Mouse (Mus musculus): ENCODE measurements around the gene Rictor.

Gene Rictor

GRCm38 (mm10) chr15:6707936-6708525, at the start of gene Rictor:
Rictor (plus strand) TSS chr15:6708379.
- peak; percentile 92 to 95 for DNase-seq

DNA sequence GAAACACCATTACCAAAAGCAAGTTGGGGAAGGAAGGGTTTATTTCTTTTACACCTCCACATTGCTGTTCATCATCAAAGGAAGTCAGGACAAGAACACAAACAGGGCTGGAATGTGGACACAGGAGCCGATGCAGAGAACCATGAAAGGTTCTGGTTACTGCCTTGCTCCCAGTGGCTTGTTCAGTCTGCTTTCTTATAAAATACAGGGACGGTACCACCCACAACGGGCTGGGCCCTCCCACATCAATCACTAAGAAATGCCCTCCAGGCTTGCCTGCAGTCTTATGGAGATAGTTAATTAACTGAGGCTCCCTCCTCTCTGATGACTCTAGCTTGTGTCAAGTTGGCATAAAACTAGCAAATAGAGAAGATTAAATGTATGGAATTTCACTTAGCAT, 46.2 kb upstream of the Rictor start:
- no peak for DNase-seq

GRCm38 (mm10) chr15:6663991-6664390, 44.2 kb upstream of the Rictor start:
- DNase-seq = no peak

GRCm38 (mm10) chr15:6666072-6666471, 42.1 kb upstream of the Rictor start:
- DNase-seq = no peak

DNA sequence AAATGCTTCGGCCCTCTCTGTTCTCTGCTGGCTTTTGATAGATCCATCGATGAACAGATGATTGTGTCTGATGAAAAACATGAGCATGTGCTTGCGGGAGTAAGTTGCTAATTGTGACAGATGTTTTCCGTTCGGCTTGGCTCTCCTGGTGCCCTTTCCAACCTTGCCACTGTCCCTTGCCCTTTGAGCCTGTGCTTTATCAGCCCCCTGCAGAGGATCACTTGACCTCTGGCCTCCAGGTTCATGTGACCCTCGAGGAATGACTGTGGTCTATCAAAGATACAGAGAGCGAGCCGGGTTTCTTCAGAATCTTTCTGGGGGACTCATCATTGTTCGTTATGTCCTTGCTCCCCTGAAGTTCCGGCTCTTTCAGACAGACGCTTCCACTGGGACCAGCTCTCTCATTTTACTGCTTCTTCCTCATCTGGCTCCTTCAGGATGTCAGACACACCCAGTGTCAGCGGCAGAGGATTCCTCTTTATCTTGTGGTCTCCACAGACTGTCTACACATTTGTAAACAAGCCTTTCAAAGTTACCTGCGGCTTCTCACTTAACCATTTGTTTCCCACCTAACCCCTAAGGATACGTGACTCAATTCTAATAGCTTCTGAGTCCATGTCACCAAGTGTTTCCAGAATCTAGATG, 39.3 kb upstream of the Rictor start:
- no peak for DNase-seq

DNA sequence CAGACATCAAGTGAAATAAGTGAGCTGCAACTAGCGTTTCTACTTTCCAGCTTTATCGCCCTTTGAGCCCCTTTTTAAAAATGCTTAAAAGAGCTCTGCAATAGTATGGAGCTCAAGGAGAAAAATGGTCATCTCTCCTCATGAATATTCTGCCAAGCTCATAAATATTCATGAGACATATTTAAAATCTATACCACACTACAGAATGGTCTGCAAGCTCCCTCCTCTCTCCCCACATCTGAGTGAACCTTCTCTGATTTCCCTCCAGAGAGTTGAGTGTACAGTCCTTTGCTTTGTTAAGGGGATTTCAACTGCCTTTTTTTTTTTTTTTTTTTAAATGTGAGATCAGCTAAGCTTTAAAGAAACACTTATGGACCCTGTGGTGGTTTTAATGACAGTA, 29.7 kb upstream of the Rictor start:
- no peak for DNase-seq

- peak; percentile 26 to 27 for DNase-seq
Measured at GRCm38 (mm10) chr15:6702164-6702563, 6.0 kb upstream of the Rictor start.

GRCm38 (mm10) chr15:6705351-6705901, 2.8 kb upstream of the Rictor start:
- no peak for DNase-seq

DNA sequence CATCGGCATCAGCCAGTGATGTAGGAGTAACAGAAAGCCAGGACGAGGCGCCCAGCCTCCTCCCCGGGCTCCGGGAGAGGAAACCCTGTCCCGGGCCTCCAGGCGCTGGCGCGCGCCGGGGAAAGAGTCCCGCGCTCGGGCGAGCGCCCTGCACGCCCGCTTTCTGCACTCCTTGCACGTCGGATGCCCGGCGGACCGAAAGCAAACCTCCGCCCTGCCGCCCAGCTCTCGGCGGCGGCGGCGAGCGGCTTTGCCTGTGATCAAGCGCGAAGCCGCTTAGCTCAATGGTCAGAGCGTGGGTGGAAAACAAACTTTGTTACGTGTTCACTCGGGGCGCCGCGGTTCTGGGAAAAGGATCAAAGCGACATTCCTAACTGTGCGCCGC, 636 bp upstream of the Rictor start:
- peak; percentile 75 to 84 for DNase-seq

- DNase-seq = peak; percentile 60 to 65
Measured at GRCm38 (mm10) chr15:6708526-6709441, 605 bp downstream of the Rictor start.

DNA sequence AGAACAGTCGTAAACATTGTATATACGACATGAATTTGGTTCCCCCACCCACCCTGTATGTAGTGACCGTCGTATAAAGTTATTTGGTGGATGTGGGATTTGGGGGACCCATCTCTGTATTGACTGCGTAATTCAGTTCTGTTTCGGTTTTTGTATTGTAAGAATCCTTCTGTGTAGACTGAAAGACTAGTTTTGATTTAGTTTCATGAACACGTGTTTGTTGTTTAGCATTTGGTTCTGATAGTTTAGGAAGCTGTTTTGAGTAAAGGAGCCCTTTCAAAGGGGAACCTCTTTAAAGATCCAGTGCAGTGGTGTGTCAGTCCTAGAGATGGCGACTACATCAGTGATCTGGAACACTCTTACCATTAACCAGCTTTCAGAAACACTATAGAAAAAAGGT, 1.4 kb downstream of the Rictor start:
- DNase-seq = no peak

DNA sequence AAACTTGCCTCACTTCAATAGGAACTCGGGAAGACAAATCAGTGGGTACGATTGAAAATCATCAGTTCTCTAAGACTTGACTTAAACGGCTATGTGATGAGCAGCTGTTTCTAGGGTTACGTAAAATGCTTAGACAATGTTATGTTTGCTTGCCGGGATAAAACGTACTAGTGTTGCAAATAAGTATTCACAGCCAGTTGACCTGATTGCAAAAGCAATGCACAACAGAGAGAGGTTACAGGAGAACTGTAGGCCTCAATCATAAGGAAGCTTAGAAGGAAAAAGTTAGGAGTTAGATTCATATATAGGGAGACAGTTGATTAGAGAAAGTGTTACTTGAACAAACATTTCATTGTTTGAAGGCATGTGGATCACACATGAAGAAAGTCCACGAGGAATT, 2.2 kb downstream of the Rictor start:
- DNase-seq = no peak

GRCm38 (mm10) chr15:6711226-6711625, 3.0 kb downstream of the Rictor start:
- no peak for DNase-seq

DNA sequence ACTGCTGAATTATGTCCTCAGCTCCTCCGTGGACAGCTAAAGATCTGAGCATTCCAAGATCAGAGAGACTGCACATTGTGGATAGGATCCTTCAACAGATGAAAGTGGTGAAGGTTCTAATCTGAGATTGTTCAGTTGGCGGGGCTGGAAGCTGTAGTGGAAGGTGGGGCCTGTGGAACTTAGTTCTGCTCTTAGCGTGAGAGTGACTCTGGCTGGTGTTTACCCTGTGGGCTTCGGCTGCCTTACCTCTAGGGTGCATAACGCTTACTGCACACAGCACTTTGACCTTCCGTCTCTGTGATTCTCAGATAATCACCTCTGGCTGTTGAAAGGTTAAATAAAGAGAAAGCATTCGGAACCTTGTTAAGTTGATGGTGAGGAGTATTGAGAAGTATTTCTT, 6.6 kb downstream of the Rictor start:
- no peak for DNase-seq

- DNase-seq = no peak
Measured at GRCm38 (mm10) chr15:6715237-6715636, 7.1 kb downstream of the Rictor start.

- no peak for DNase-seq
Measured at GRCm38 (mm10) chr15:6721385-6721784, 13.2 kb downstream of the Rictor start.

DNA sequence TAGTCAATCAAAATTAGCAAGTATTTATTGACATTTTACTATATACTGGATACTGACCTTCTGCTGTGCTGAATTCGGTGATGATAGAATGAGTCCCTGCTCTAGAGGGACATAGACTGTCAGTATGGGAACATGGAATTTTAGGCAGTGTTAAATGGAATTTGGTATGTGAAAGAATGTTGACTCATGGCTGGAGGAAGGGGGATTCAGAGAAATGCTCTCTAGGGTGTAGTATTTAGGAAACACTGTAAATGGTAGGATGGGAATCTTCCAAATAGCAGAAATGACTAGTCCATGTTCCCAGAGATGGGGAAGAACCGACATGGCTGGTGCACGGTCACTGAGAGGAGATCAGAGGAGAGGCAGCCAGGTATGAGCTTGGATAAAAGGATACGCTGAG, 13.6 kb downstream of the Rictor start:
- no peak for DNase-seq

DNA sequence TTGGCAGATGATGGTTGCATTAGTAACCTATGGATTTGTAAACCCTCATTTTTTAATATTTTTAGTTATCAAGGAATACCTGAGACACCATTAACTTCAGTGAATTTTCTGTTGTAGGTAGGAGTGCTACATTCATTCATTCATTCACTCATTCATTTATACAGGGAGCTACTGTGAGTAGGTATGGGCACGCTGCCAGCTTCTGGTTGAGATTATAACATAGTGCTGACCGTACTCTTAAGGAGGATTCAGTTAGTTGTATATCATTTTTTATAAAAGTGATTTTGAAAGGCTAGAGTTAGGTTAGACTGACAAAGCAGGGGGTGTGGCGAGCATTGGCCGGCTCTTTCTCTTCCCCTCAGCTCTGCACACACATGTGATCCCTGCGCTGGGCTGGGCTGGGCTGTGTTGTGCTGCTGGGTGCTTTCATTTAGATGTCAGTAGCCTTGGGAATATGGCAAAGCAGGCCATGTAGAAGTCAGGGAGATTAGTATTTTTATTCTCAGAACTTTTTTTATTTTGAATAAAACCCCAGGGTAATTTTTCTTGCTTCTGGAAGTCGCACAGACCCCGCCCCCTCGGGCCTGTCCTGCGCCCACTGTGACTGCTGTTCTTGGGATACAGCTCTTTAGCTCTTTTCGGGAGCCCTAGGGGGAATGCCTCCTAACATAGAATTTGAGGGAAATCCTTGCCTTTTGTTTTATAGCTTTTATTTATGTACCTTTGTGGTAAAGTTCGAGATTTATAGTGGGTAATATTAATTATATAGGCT, 14.4 kb downstream of the Rictor start:
- DNase-seq = no peak

GRCm38 (mm10) chr15:6723338-6723737, 15.2 kb downstream of the Rictor start:
- no peak for DNase-seq

DNA sequence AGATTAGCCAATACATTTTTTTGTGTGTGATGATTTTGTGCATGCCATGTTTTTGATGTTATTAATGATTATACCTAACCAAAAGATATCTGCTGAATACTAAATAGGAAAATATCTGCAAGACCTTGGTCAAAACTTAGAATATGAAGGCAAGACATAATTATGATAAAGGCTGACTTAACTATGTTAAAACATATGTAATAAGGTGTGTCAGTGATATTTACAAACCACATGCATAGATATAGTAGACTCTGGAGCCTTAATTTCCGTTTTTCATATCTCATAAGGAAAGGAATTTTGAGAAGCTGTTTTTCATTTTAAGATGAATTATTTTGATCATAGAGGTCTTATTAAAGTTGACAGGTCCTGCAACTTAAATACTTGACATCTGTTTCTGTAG, 16.3 kb downstream of the Rictor start:
- no peak for DNase-seq

DNA sequence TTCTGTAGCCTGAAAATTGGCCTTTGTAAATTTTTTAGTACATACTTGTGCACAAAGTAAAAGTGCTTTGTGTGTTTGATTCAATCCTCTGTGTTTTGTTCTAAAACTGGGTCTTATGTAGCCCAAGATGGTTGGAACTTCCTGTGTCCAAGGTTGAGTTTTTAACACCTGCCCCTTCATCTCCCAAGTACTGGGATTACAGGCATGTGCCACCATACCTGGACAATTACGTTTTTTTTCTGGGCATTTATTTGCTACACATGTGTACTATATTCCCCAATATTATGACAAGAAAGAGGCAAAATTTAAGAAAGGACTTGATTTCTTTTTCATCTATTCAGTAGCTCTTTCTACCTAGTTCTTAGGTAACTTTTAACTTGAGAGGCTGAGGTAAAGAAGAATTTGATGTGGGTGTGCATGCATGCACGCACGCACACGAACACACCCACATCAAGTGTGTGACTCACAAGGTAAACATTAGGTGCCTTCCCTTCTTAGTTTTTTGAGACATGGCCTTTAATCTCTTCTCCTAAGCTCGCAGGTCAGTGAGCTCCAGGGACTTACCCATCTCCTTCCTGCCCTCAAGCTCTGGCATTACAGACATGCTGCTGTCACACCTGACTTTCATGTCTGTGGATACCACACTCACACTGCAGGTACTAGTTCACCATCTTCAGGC, 18.1 kb downstream of the Rictor start:
- DNase-seq = no peak

GRCm38 (mm10) chr15:6733076-6733475, 24.9 kb downstream of the Rictor start:
- no peak for DNase-seq
